Mouse (Mus musculus) layer of hippocampus, adult 2 months (tissue): ENCODE results near the gene Utrn. TPM values are rescaled to one million over a fixed set of nuclear protein-coding genes. Genes with fewer than 3 reads are reported as not detected.

Experiments
- DNase-seq, 2 experiments: peaks; one replicate each; pipeline ENCODE4 v3.0.0; 2022; ENCODE audit warnings: low spot score in 2 of 2
- H3K27ac ChIP-seq: fragments of 200-600 bp; 2 replicates; pipeline ENCODE4 v1.8.1; 2022
- H3K4me3 ChIP-seq: fragments of 200-600 bp; 2 replicates; pipeline ENCODE4 v1.8.1; 2022; ENCODE audit warnings: mild to moderate bottlenecking
- CTCF ChIP-seq: fragments of 200-600 bp; conservative IDR thresholded peaks from 2 replicates; pipeline ENCODE4 v1.8.1; 2022; ENCODE audit warnings: antibody characterized with exemption, mild to moderate bottlenecking, moderate library complexity
- total RNA-seq, 2 experiments: library from RNA; stranded (reverse); gene quantifications; 2 replicates each; pipeline ENCODE4 v1.2.3; 2021

Utrn gene
- total RNA-seq, 2 experiments from 2014 or later: 33.7 to 39.8 TPM

GRCm38 (mm10) chr10:12489551-12490177 is 379.5 kb downstream of the Utrn start:
- no peak for TF ChIP-seq CTCF
- H3K4me3 ChIP-seq: no peak overlapping the region
- no peak for DNase-seq
- H3K27ac ChIP-seq: no peak overlapping the region

- Histone ChIP-seq H3K4me3 (no peak overlapping the region), H3K27ac (no peak overlapping the region)
- DNase-seq: no peak
- TF ChIP-seq CTCF: no peak
These were observed 380.6 kb downstream of the Utrn start for GRCm38 (mm10) chr10:12488518-12488917.

- Histone ChIP-seq H3K27ac (no peak overlapping the region), H3K4me3 (no peak overlapping the region)
- TF ChIP-seq CTCF: no peak
- DNase-seq: no peak
These were observed 381.0 kb downstream of the Utrn start for GRCm38 (mm10) chr10:12488117-12488516.

- Histone ChIP-seq H3K4me3 (no peak overlapping the region), H3K27ac (no peak overlapping the region)
- DNase-seq: no peak
- no peak for TF ChIP-seq CTCF
These were observed 385.7 kb downstream of the Utrn start for GRCm38 (mm10) chr10:12483494-12483893.

GRCm38 (mm10) chr10:12482975-12483374 is 386.2 kb downstream of the Utrn start:
- TF ChIP-seq CTCF: no peak
- H3K27ac ChIP-seq: no peak overlapping the region
- no peak for DNase-seq
- H3K4me3 ChIP-seq: no peak overlapping the region

- DNase-seq: no peak
- no peak overlapping the region for H3K27ac ChIP-seq
- no peak overlapping the region for H3K4me3 ChIP-seq
- no peak for TF ChIP-seq CTCF
These were observed 394.1 kb downstream of the Utrn start for GRCm38 (mm10) chr10:12474850-12475621.

GRCm38 (mm10) chr10:12469391-12470057 is 399.6 kb downstream of the Utrn start:
- DNase-seq: no peak
- Histone ChIP-seq H3K27ac (no peak overlapping the region), H3K4me3 (no peak overlapping the region)
- TF ChIP-seq CTCF: no peak

GRCm38 (mm10) chr10:12467544-12467943 is 401.6 kb downstream of the Utrn start:
- DNase-seq: no peak
- H3K4me3 ChIP-seq: no peak overlapping the region

GRCm38 (mm10) chr10:12460945-12461344 is 408.2 kb downstream of the Utrn start:
- no peak for TF ChIP-seq CTCF
- DNase-seq: no peak
- no peak overlapping the region for H3K4me3 ChIP-seq
- H3K27ac ChIP-seq: no peak overlapping the region

More at GRCm38 (mm10) chr10:12467544-12467943, 401.6 kb downstream of the Utrn start:
- no peak for TF ChIP-seq CTCF
- no peak overlapping the region for H3K27ac ChIP-seq

- Histone ChIP-seq H3K27ac (no peak overlapping the region), H3K4me3 (no peak overlapping the region)
- no peak for TF ChIP-seq CTCF
- DNase-seq: no peak
These were observed 412.3 kb downstream of the Utrn start for GRCm38 (mm10) chr10:12456867-12457266.

GRCm38 (mm10) chr10:12452641-12453040 is 416.5 kb downstream of the Utrn start:
- no peak for DNase-seq
- H3K27ac ChIP-seq: no peak overlapping the region
- H3K4me3 ChIP-seq: no peak overlapping the region
- no peak for TF ChIP-seq CTCF

GRCm38 (mm10) chr10:12444122-12444521 is 425.0 kb downstream of the Utrn start:
- no peak for DNase-seq
- no peak for TF ChIP-seq CTCF
- no peak overlapping the region for H3K27ac ChIP-seq
- H3K4me3 ChIP-seq: no peak overlapping the region

GRCm38 (mm10) chr10:12433161-12433560 is 436.0 kb downstream of the Utrn start:
- no peak for DNase-seq

More at GRCm38 (mm10) chr10:12433161-12433560, 436.0 kb downstream of the Utrn start:
- no peak overlapping the region for H3K27ac ChIP-seq
- no peak for TF ChIP-seq CTCF
- H3K4me3 ChIP-seq: no peak overlapping the region
